Mouse (Mus musculus): ENCODE results near the gene Ccdc142. TPM values are rescaled to one million over a fixed set of nuclear protein-coding genes. Genes with fewer than 3 reads are reported as not detected.

Ccdc142 gene
- 11.3 and 11.7 TPM in 2 replicates for total RNA-seq (2014; fragmentation: Nextera tagmentation)
- 0.38 and 13.3 TPM in 2 replicates for total RNA-seq (2017)

DNA sequence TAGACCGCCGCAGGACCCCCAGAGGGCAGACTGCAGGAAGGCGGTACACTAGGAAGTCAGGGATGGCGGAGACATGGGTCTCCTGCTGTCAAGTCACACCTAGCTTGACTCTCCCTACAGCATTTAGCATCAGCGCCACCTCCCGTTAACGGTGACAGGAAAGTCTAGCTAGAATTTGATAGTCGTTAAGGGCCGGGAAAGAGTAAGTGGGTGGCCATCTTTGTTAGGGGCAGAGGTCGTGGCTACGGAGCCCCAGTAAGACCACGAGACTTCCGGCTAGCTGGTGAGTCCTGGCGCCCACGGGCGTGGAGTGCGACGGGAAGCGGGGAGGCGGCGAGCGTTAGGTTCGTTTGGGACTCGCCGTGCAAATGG lies at the start of gene Ccdc142, which contains the start of gene Gm42688:
Gene Ccdc142 (plus strand): TSS at position 286 of the 372 bp plus-strand sequence.
Gene Gm42688 (plus strand): TSS at position 302 of the 372 bp plus-strand sequence.
- peak; percentile 86 for ATAC-seq (replicated peaks; ENCODE audit: low FRiP score, low TSS enrichment, poor library complexity, severe bottlenecking)

DNA sequence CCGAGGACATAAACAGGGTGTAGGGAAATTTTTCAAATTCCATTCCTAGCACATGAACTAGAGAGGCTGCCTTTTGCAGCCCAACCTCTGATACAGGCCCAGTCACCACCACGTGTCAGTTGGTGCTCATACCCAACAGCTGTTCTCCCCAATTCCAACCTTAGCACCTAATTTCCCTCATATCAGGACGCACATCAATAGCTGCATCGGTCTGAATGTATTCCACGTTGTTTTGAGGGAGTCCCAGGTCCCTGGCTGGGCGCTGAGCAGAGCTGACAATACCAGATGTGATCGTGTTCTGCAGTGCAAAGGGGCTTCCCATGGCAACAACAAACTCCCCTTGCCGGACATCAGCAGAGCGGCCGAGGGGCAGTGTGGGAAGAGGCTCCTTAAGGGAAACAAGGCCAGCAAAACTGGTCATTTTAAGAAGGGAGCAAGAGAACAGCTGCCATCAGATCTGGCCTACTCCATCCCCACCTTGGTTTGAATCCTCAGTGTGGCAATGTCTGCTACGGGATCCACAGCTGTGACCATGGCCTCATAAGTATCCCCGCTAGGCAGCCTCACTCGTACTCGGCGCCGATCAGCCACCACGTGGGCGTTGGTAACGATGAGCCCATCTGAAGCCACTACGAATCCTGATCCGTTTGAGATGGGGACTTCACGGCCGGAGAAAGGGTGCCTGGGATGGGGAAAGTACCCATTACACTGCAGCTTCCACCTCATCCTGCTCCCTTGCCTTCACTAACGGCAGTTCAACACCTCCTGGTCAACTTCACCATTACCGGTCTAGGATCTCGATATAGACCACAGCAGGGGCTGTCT lies 48.1 kb upstream of the Ccdc142 start:
- peak; percentile 25 for ATAC-seq (replicated peaks; ENCODE audit: low FRiP score, low TSS enrichment, poor library complexity, severe bottlenecking)

DNA sequence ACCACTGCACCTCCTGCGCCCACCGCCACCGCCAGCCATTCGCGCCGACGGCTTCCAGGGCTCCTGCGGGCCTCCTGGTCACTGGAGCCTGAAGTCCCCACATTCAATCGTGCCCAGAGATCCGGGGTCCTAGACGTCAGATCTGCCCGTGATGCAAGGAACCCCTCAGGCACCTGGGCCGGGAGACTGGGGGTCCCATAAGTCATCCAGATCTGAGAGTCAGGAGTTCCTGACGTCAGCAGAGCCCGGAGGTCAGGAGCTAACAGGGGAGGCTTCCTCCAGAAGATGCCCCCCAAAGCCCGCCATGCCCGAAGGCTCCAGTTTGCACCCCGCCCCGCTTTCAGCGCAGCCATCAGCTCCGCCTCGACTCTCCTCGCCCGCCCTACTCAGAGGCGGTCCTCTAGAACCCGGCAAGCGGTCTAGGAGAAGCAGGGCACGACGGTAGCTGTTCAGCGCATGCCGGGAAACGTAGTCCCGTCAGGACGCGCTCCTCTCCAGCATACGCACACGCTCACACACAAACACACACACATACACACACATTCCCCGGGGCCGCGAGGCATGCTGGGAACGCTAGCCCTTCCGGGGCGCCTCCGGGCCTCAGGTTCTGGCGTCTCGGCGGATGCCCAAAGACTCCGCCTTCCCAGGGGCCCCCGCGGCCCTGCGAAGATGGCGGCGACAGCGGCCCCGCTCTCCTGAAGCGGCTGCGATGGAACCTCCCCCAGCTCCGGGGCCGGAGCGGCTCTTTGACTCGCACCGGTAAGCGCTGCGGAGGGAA lies 47.1 kb upstream of the Ccdc142 start, which contains the start of gene Aup1:
Gene Aup1 (plus strand): TSS at position 448 of the 778 bp plus-strand sequence.
- ATAC-seq (replicated peaks; ENCODE audit: low FRiP score, low TSS enrichment, poor library complexity, severe bottlenecking) = peak; percentile 88

DNA sequence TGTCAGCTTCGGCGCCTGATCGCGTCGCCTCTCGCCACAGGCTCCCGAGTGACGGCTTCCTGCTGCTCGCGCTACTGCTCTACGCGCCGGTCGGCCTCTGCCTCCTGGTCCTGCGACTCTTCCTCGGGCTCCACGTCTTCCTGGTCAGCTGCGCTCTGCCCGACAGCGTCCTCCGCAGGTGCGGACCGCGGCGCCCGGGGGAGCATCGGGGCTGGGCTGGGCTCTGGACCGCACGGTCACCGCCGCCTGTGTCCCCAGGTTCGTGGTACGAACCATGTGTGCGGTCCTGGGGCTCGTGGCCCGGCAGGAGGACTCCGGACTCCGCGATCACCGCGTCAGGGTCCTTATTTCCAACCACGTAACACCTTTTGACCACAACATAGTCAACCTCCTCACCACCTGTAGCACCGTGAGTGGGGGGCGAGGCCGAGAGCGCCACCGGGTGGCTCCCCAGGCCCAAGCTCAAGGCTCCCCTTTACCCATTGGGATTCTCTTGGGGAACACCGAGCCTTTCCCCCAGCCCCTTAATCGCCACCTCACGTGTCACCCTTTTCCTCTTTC lies 46.5 kb upstream of the Ccdc142 start, which contains the start of gene Htra2:
Gene Htra2 (minus strand): TSS at position 403 of the 561 bp plus-strand sequence.
- no peak for ATAC-seq (replicated peaks; ENCODE audit: low FRiP score, low TSS enrichment, poor library complexity, severe bottlenecking)

DNA sequence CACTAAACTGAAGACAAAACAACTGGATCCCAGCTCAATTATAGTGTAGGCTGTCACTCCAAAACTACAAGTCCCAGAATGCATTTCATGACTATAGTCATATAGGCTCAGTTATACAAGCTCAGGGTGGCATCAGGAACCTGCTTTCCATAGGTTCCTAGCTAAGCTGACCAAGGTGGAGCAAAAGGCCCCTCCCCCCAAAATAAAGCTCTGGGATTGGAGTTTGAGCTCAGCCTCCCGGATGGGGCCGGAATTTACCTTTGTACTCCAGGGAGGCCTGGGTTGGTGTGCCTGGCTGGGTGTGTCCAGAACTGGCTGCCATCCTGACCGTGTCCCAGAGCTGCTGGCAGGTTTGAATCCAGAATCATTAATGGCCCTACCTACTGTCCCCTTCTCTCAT lies 43.6 kb upstream of the Ccdc142 start, which contains the start of gene Dqx1:
Gene Dqx1 (plus strand): TSS at position 55 of the 400 bp plus-strand sequence.
- ATAC-seq (replicated peaks; ENCODE audit: low FRiP score, low TSS enrichment, poor library complexity, severe bottlenecking) = no peak

DNA sequence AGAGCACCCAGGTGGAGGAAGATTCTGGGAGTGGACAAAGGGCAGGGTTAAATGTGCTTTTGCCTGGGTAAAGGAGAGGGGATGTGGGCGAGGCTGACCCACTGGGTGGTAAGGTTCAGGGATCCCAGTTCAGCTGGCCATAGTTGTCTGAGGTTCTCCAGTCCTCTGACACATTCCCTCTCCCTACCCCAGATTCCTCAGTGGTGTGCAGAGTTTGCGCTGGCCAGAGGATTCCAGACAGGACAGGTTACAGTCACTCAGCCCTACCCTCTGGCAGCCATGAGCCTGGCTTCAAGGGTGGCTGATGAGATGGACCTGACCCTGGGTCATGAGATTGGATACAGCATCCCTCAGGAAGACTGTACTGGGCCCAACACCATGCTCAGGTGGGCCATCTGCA lies 42.7 kb upstream of the Ccdc142 start:
- ATAC-seq (replicated peaks; ENCODE audit: low FRiP score, low TSS enrichment, poor library complexity, severe bottlenecking) = no peak

DNA sequence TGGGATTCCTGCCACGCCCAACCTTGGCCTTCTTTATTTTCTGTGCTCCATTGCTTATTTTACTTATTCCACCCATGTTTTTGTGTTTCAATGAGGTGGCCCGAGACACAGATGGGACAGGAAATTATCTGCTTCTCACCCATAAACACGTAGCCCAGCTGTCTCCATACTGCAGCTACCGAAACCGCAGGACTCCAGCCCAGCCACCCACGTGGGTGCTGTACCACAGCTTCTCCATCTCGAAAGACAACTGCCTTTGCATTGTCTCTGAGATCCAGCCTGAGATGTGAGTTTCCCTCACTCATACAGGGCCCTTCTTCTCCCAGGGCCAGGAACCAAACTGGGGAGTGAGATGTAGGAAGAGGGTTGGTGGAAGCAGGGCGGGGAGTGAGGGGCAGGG lies 35.4 kb upstream of the Ccdc142 start:
- no peak for ATAC-seq (replicated peaks; ENCODE audit: low FRiP score, low TSS enrichment, poor library complexity, severe bottlenecking)

DNA sequence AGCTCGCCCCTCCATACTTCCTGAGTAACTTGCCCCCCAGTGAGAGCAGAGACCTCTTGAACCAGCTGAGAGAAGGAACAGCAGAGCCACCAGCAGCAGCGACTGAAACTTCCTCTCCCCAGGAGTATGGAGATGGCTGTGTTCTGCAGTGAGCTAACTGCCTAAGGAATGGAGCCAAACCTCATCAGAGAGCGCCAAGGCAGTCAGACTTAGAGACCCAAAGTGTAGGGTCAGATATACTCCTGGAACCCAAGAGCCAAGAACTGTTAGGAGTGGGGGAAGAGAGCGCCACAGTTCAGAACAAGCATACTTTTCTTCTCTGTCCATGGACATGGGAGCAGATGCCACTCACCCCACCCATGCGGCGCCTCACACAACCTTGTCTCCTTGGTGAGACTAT lies 35.0 kb upstream of the Ccdc142 start:
- no peak for ATAC-seq (replicated peaks; ENCODE audit: low FRiP score, low TSS enrichment, poor library complexity, severe bottlenecking)

DNA sequence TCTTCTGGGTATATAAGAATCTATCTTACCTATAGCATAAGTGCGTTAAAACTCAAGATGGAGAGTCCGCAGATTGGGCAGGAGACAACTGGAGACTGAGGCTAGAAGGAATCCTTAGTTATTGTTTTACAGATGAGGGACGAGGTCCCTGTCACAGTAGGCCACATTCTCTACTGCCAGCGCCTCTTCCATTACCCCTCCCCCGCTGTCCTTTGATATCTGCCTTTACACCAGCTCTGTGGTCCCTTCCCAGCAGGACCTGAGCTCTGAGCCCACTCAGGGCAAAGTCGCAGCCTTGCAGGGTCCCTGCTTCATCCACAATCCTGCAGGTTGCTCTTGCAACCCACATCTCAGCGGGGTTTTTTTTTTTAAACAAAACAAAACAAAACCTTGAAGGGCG lies 33.2 kb upstream of the Ccdc142 start:
- ATAC-seq (replicated peaks; ENCODE audit: low FRiP score, low TSS enrichment, poor library complexity, severe bottlenecking) = no peak

DNA sequence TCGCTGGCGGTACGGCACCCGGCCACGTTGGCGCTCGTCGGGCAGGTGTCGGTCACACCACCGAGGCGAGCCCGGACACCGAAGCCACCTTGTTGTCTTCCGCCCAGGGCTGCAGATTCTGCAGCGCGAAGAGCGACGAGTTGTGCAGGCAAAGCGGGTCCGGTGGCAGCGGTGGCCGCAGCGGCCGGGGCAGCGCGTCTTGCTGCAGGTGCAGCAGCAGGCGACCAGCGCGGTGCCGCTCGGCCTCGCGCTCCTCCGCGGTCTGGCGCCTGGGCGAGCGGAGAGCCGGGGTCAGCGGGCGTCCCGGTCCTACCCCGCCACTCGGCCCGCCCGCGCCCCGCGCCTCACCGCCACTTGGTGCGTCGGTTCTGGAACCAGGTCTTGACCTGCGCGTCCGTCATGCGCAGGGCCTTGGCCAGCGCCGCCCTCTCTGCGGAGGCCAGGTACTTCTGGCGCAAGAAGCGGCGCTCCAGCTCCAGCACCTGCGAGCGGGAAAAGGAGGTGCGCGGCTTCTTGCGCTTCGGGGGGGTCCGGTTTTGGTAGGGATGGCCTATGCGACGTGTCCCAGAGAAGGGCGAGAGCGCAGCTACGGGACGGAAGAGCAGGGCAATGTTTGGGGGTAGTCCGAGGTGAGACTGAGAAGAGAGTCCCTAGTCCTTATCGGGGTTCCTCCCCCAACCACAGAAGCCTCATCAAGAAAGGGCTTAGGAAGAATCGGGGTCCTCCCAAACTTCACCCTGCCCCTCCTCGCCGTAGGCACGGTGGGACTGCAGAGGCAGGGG lies 32.5 kb upstream of the Ccdc142 start:
- ATAC-seq (replicated peaks; ENCODE audit: low FRiP score, low TSS enrichment, poor library complexity, severe bottlenecking) = no peak

DNA sequence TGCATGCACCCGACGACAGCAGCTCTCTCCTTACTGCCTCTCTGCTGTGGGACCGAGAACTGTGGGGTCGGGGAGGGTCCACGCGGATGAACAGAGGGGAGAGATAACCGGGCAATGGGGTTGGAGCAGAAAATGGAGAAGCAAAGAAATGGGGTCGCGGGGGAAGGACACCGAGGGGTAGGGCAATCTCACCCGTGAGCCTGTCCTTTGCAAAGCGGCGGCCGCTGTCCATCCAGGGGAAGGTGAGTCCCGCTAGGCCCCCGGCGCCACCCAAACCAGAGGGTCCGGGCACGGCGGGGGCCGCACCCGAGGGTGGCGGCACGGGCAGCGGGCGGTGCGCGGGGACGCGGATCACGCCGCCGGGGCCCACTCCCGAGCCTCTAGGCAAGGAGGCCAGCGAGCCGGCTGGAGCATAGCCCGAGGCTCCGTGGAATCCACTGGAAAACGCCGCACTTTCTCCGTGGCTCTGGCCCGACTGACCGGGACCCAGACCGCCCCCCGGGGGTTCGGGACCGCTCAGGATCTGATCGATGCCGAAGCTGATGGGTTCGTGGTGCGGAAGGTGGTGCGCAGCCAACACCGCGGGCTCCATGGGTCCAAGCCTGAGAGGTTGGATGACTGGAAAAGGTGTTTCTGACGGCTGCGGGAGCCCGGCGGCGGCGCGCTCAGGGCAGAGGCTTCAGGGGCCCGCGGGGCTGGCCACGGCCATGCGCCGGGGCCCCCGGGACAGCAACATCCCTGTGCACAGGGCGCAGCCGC lies 31.7 kb upstream of the Ccdc142 start:
- no peak for ATAC-seq (replicated peaks; ENCODE audit: low FRiP score, low TSS enrichment, poor library complexity, severe bottlenecking)

DNA sequence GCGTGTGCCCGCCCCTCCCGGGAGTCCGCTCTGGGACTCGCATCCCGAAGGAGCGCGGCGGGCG lies 31.3 kb upstream of the Ccdc142 start, which contains the start of gene Tlx2:
Gene Tlx2 (minus strand): TSS at position 47 of the 64 bp plus-strand sequence.
- no peak for ATAC-seq (replicated peaks; ENCODE audit: low FRiP score, low TSS enrichment, poor library complexity, severe bottlenecking)

DNA sequence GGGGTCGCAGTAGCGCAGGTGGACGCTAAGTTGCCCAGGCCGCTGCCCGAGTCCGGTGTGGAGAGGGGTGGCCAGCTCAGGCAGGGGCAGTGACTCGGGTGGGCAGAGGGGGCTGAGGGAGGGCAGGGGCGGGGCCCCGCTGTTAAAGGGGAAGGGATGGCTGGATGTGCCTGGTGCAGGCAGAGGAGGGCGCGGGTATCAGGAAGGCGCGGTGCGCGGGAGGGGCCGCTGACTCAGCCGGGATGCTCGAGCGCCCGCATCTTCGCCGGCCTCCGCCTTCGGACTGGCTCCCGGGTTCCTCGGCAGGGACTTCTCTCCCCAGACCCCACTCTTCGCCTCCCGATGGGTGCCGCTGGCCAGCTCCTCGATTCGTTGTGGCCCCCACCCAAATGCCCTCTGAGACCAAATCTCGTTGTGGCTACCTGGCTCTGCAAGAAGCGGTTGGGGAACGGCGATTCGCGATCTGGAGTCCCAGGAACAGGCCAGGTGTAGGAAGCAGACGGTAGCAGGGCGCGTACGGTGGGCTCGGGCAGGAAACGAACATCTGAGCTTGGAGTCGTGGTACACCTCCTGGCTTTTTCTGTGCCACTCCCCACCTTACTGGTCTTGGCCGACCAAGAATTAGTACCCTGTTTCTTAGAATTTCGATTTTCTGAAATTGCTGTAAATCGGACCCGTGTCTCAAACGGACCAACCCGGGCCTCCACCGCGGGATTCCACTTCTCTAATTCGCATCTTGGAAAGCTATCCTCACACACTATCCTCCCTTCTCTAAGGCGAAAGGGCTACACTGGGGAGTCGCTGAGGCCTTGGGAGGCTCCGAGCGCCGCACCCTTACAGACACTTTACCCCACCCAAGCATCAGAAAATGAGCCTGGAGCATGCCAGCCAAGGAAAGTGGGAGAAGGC lies 30.8 kb upstream of the Ccdc142 start:
- no peak for ATAC-seq (replicated peaks; ENCODE audit: low FRiP score, low TSS enrichment, poor library complexity, severe bottlenecking)

DNA sequence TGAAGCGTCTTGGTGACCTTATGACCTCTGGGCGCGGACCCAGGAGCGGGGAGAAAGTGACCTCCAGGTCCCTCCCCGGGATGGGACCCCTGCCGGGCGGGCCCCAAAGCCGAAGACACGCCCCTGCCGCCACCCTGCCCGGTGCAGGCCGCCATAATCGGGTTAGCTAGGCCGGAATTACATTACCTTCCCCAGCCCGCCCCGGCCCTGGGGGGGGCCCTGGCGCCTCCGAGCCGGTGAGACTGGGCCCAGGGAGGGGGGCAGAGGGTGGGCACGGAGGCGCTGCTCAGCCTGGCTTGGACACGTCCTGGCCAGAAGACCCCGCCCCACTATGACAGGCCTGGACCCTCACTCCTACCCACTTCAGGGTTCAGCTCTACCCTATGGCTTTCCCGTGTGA lies 30.2 kb upstream of the Ccdc142 start:
- ATAC-seq (replicated peaks; ENCODE audit: low FRiP score, low TSS enrichment, poor library complexity, severe bottlenecking) = no peak

DNA sequence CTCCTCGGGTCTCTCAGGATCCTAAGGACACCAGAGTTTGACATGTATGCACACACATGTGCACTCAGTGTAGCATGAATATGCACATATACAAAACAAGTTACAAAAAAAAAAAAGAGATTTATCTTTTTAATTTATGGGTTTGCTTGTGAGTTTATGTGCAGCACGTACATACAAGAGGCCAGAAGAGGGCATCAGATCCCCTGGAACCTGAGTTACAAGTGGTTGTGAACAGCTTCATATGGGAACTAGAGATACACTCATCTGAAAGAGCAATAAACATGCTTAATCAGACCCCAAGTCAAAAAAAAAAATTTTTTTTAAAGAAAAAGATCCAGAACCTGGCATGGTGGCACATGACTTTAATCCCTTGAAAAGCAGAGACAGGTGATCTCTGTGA lies 26.4 kb upstream of the Ccdc142 start:
- no peak for ATAC-seq (replicated peaks; ENCODE audit: low FRiP score, low TSS enrichment, poor library complexity, severe bottlenecking)

DNA sequence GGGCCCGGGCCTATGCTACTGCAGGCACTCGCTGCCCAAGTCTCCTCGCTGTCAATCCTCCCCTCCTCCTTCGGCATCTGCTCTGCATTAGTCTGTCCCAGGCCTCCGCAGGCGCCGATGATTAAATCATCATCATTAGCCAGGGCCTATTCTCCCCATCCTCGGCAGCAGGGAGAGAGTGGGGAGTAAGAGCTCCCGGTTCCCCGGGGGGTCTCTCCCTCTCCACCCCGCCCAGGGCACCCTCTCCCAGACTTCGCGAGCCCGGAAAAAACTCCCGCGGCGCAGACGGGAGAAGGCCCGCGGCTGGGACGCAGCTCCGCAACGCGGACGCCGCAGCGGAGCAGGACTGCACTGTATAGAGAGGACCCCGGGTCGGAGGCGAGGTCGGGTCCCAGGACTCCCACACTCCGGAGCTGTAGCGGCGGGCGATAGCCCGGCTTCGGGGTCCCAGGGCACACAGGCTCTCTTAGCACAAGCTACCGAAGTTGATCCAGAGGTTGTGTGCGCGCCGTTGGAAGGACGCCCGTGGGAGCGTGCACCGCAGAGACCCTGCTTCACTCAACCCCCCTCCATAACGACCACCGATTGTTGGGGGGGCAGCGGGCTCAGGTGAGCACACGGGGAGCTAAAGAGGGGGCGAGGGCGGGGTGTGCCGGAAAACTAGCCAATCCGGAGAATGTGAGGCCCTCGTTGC lies 23.6 kb upstream of the Ccdc142 start, which contains the start of gene Pcgf1:
Gene Pcgf1 (plus strand): TSS at position 240 of the 694 bp plus-strand sequence.
- ATAC-seq (replicated peaks; ENCODE audit: low FRiP score, low TSS enrichment, poor library complexity, severe bottlenecking) = peak; percentile 30

DNA sequence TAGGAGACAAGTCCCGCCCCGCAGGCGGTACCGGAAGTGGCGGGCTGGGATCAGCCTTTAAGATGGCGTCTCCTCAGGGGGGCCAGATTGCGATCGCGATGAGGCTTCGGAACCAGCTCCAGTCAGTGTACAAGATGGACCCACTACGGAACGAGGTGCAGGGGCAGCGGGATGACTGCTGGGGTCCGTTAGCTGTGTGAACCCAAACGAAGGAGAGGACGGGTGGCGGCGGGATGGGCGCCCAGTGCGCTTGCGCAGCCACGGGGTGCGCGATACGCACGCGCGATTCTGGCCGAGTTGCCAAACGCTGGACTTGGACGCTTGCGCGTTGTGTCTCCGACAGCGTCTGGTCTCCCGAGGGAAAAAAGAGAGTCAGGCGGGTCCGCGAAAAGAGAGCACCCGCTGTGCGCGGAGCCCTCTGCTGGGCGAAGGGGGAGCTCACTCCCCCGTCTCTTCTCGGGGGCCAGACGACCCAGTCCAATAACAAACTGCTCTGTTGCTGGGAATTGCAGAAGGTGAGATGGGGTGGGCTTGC lies 23.0 kb upstream of the Ccdc142 start:
- peak; percentile 83 for ATAC-seq (replicated peaks; ENCODE audit: low FRiP score, low TSS enrichment, poor library complexity, severe bottlenecking)
